Mouse (Mus musculus): ENCODE data around the gene D5Ertd577e. TPM values are rescaled to one million over a fixed set of nuclear protein-coding genes. Genes with fewer than 3 reads are reported as not detected.
"Not testable (repeated sequence)": the region's sequence is repeated elsewhere in the genome, so short reads cannot be mapped to it uniquely, and the experiment has no call there.

D5Ertd577e gene
- total RNA-seq (2021) = not detected
- long read RNA-seq = 0 reads

GRCm38 (mm10) chr5:95456506-95456905, at the start of gene D5Ertd577e:
Gene D5Ertd577e (plus strand): TSS chr5:95456806.
- DNase-seq (ENCODE audit: low spot score in 2 of 2) = not testable (repeated sequence)

GRCm38 (mm10) chr5:95510458-95510857, 53.9 kb downstream of the D5Ertd577e start, which contains the start of gene Gm3286:
Gene Gm3286 (plus strand): TSS chr5:95510758.
- not testable (repeated sequence) for DNase-seq (ENCODE audit: low spot score in 2 of 2)

Other genes with a start within 250 kb of the D5Ertd577e start
- not detected for gene Gm10424, start 184.0 kb upstream of the D5Ertd577e start, total RNA-seq (2021)
- not detected for gene Gm3259, start 150.9 kb upstream of the D5Ertd577e start, total RNA-seq (2021)
- not detected for gene Gm3286, start 54.0 kb downstream of the D5Ertd577e start, total RNA-seq (2021)
- gene Gm7971, start 138.1 kb downstream of the D5Ertd577e start, total RNA-seq (2021) = not detected